Mouse (Mus musculus) lung, embryonic 16.5 days (tissue): ENCODE data around the gene Phgr1. TPM values are rescaled to one million over a fixed set of nuclear protein-coding genes. Genes with fewer than 3 reads are reported as not detected.

Source experiments
- ATAC-seq: fragments of 200-750 bp; cut with Nextera tagmentation; 2 replicates; pipeline ENCODE4 v1.8.0; 2017; ENCODE audit warnings: low read depth, mild to moderate bottlenecking, moderate library complexity
- H3K27ac ChIP-seq: fragments of 300-500 bp; sonication (generic); 2 replicates; pipeline ENCODE4 v1.5.1; 2014; ENCODE audit warnings: mild to moderate bottlenecking, control low read depth, low read length
- H3K27me3 ChIP-seq: fragments of 300-500 bp; sonication (generic); 2 replicates; pipeline ENCODE4 v1.6.1; 2014; ENCODE audit warnings: low read depth, low read length, mixed read lengths; ENCODE audit not compliant: control insufficient read depth, insufficient read depth
- H3K36me3 ChIP-seq: fragments of 300-500 bp; sonication (generic); 2 replicates; pipeline ENCODE4 v1.6.1; 2014; ENCODE audit warnings: low read length; ENCODE audit not compliant: control insufficient read depth, insufficient read depth
- H3K4me1 ChIP-seq: fragments of 300-500 bp; sonication (generic); replicated peaks from 2 replicates; pipeline ENCODE4 v1.6.1; 2014; ENCODE audit warnings: low read length, mixed read lengths; ENCODE audit not compliant: control insufficient read depth, insufficient read depth
- H3K4me2 ChIP-seq: fragments of 300-500 bp; sonication (generic); 2 replicates; pipeline ENCODE4 v1.6.1; 2014; ENCODE audit warnings: low read depth, low read length, control low read depth
- H3K4me3 ChIP-seq: fragments of 300-500 bp; sonication (generic); 2 replicates; pipeline ENCODE4 v1.5.1; 2014; ENCODE audit warnings: mild to moderate bottlenecking, low read length, control low read depth
- H3K9ac ChIP-seq: fragments of 300-500 bp; sonication (generic); 2 replicates; pipeline ENCODE4 v1.6.1; 2014; ENCODE audit warnings: low read length, control low read depth
- H3K9me3 ChIP-seq: fragments of 300-500 bp; sonication (generic); 2 replicates; pipeline ENCODE4 v1.6.1; 2016; ENCODE audit warnings: low read length; ENCODE audit not compliant: control insufficient read depth
- WGBS: fragments of 180-500 bp; shearing (Covaris S2); extraction: QIAGEN DNeasy Blood & Tissue Kit; methylation state at CpG from one replicate; pipeline ENCODE4 v1.1.7; 2014; 5-methylcytosine and 5-hydroxymethylcytosine counted together
- polyA plus RNA-seq: library from polyadenylated mRNA; unstranded; fragments of >200 nt; fragmentation: Nextera tagmentation; extraction: Ambion mirVana; gene quantifications from 2 replicates; pipeline ENCODE4 v1.2.1, GENCODE M21; 2015

The Phgr1 gene
- polyA plus RNA-seq, 1 experiment from 2014 or later: 0.31 TPM

GRCm38 (mm10) chr2:118730622-118730915 lies 42.0 kb upstream of the Phgr1 start:
- Histone ChIP-seq H3K9ac (no peak overlapping the region), H3K4me2 (no peak overlapping the region), H3K27ac (no peak overlapping the region), H3K4me1 (peaks cover 30% of the 10 kb centered on the region), H3K4me3 (no peak overlapping the region), H3K36me3 (no peaks in the 10 kb centered on the region), H3K9me3 (no peaks in the 10 kb centered on the region), H3K27me3 (peaks cover 13% of the 10 kb centered on the region)
- 7% methylated on average over 3 of the region's 3 CpGs for WGBS
- ATAC-seq: peak; percentile 35

DNA sequence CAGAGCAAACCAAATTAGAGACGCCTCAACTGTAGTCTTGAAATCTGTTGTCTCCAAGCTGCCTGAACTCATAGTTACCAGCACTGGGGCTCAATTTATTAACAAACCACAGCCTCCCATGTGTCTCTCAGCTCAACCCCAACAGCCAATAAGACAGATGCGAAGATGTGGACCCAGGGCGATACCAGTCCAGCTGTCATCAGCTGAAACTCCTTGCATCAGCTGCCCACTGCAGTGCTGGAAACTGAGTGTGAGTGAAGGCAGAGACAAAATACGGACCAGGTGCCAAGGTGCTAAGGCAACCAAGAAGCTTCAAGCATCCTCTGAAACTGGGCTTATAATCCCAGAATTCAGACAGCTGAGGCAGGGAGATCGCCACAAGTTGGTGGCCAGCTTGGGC lies 40.6 kb upstream of the Phgr1 start:
- H3K9me3 ChIP-seq: no peaks in the 10 kb centered on the region
- H3K36me3 ChIP-seq: no peaks in the 10 kb centered on the region
- H3K4me1 ChIP-seq: peaks cover 30% of the 10 kb centered on the region
- H3K9ac ChIP-seq: no peak overlapping the region
- H3K4me2 ChIP-seq: no peak overlapping the region
- no peak overlapping the region for H3K27ac ChIP-seq
- 80% methylated on average over 5 of the region's 5 CpGs for WGBS
- no peak for ATAC-seq
- H3K27me3 ChIP-seq: peaks cover 15% of the 10 kb centered on the region
- H3K4me3 ChIP-seq: no peak overlapping the region

GRCm38 (mm10) chr2:118733341-118733740 lies 39.2 kb upstream of the Phgr1 start:
- H3K9ac ChIP-seq: no peak overlapping the region
- ATAC-seq: no peak
- H3K9me3 ChIP-seq: no peaks in the 10 kb centered on the region
- peaks cover 15% of the 10 kb centered on the region for H3K27me3 ChIP-seq
- peaks cover 18% of the 10 kb centered on the region for H3K4me1 ChIP-seq
- 49% methylated on average over 5 of the region's 5 CpGs for WGBS
- no peak overlapping the region for H3K4me2 ChIP-seq
- no peaks in the 10 kb centered on the region for H3K36me3 ChIP-seq
- H3K27ac ChIP-seq: no peak overlapping the region
- no peak overlapping the region for H3K4me3 ChIP-seq

- peaks cover 7% of the 10 kb centered on the region for H3K4me1 ChIP-seq
- no peak for ATAC-seq
- no peaks in the 10 kb centered on the region for H3K36me3 ChIP-seq
- peaks cover 8% of the 10 kb centered on the region for H3K27me3 ChIP-seq
- H3K27ac ChIP-seq: no peak overlapping the region
- no peak overlapping the region for H3K9ac ChIP-seq
- no peak overlapping the region for H3K4me3 ChIP-seq
- WGBS: 39% methylated on average over 3 of the region's 3 CpGs
- H3K9me3 ChIP-seq: no peaks in the 10 kb centered on the region
- no peak overlapping the region for H3K4me2 ChIP-seq
Measured at GRCm38 (mm10) chr2:118740341-118740740, 32.2 kb upstream of the Phgr1 start.

- Histone ChIP-seq H3K4me1 (peaks cover 7% of the 10 kb centered on the region), H3K9me3 (no peaks in the 10 kb centered on the region), H3K4me2 (no peak overlapping the region), H3K27ac (no peak overlapping the region), H3K27me3 (peaks cover 6% of the 10 kb centered on the region), H3K9ac (no peak overlapping the region), H3K4me3 (no peak overlapping the region), H3K36me3 (no peaks in the 10 kb centered on the region)
- 56% methylated on average over 9 of the region's 9 CpGs for WGBS
- no peak for ATAC-seq
Measured at GRCm38 (mm10) chr2:118741183-118741582, 31.4 kb upstream of the Phgr1 start.

DNA sequence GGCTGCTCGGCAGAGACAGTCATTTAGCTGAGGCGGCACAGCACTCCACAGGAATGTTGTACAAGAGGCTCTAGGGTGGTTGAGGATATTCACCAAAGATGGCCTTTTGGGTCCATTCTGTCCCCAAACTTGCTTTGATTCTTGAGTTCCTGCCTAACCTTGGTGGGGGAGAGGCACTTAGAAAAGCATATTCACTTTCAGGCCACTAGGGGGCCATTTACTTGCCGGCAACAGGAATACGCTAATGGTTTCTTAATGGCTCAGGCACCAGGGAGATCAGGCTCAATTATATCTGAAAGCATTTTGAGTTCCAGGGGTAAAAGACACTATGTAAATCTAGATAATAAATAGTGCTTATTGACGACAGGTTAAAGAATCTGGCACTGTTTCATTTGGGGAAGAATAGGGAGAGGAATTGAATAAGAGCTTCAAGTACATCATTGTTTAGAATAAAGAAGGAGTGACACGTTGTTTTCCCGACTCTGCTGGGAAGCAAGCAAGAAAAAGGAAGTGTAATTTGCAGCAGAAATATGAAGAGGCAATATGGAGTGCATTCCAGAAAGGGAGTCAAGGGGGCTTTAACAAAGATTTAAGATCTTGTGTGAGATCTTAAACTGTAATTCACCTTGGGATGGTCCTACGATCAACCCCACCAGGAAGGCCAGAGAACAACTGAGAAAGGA lies 29.2 kb upstream of the Phgr1 start:
- WGBS: 21% methylated on average over 8 of the region's 8 CpGs
- Histone ChIP-seq H3K4me2 (no peak overlapping the region), H3K9ac (no peak overlapping the region), H3K27me3 (peaks cover 6% of the 10 kb centered on the region), H3K36me3 (no peaks in the 10 kb centered on the region), H3K27ac (no peak overlapping the region), H3K4me3 (no peak overlapping the region), H3K4me1 (peaks cover 17% of the 10 kb centered on the region), H3K9me3 (no peaks in the 10 kb centered on the region)
- ATAC-seq: no peak

DNA sequence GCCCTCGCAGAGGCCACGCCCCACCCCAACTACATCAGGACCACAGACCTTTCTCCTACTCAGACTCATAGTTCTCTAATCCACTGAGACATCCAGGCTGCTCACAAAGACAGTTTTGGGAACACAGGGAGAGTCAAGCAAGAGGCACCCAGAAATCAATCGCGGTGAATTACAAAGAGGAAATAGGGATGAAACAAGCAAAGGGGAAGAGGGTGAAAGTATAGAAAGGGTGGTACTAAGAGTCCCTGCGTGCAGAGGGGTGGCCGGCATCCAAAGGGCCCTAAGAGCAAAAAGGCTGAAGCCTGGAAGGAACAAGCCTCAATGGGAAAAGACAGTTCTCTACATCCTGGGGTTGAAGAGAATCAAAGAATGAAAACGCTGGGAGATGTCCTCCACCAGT lies 27.9 kb upstream of the Phgr1 start:
- H3K27ac ChIP-seq: no peak overlapping the region
- no peaks in the 10 kb centered on the region for H3K9me3 ChIP-seq
- H3K27me3 ChIP-seq: peaks cover 6% of the 10 kb centered on the region
- no peaks in the 10 kb centered on the region for H3K36me3 ChIP-seq
- H3K4me2 ChIP-seq: peak overlapping the region; percentile 77
- WGBS: 9% methylated on average over 7 of the region's 7 CpGs
- H3K4me3 ChIP-seq: no peak overlapping the region; the same call in 1 of the 2 replicates
- peak overlapping the region; percentile 84; the same call in 1 of the 2 replicates for H3K9ac ChIP-seq
- H3K4me1 ChIP-seq: peaks cover 20% of the 10 kb centered on the region
- ATAC-seq: no peak

GRCm38 (mm10) chr2:118745232-118745884 lies 27.2 kb upstream of the Phgr1 start, which contains the start of gene Inafm2:
Gene Inafm2 (plus strand): TSS chr2:118745758.
- no peaks in the 10 kb centered on the region for H3K9me3 ChIP-seq
- under 1% methylated on average over 44 of the region's 57 CpGs for WGBS
- H3K27me3 ChIP-seq: peaks cover 6% of the 10 kb centered on the region
- peak within 1 kb of the TSS; percentile 82 for H3K4me3 ChIP-seq
- peaks cover 27% of the 10 kb centered on the region for H3K4me1 ChIP-seq
- ATAC-seq: peak; percentile 95
- no peaks in the 10 kb centered on the region for H3K36me3 ChIP-seq
- peak within 1 kb of the TSS; percentile 77 for H3K4me2 ChIP-seq
- H3K9ac ChIP-seq: peak within 1 kb of the TSS; percentile 84
- H3K27ac ChIP-seq: peak within 1 kb of the TSS; percentile 40

DNA sequence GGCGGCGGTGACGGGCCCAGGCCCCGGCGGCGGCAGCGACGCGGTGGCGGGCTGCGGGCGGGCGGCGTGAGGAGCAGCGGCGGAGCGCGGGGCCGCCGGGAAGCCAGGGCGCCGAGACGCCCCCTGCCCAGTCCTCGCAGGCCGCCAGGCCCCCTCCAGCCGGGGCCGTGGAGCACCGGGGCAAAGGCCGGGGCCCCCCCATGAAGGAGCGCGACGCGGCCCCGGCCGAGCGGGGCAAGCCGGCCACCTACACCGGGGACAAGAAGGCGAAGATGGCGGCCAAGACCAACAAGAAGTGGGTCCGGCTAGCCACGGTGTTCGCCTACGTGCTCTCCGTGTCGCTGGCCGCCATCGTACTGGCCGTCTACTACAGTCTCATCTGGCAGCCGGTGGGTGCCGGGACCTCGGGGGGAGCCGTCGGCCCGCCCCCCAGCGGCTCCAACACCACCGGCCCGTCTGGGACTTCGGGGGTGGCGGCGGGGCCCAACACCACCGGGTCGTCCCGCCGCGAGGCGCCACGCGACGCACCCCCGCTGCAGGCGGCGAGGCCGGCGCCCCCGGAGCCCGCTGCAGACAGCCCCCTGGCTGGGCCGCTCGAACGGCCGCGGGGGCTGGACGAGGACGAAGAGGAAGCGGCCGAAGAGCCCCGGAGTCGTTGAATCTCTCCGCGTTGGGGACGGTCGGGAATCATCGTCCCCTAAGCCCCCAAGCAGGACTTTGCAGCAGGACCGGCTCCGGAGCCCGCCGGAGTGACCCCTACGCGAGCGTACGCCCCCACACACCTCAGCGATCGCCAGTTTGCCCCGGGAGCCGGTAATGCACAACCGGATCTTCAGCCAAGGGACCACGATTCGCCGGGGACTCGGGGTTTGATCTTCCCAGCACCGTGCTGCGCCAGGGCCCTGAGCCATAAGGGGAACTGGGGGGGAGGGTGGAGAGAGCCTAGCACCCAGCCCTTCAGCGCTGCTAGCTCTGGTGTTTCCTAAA lies 26.4 kb upstream of the Phgr1 start:
- Histone ChIP-seq H3K9me3 (no peaks in the 10 kb centered on the region), H3K27ac (peak overlapping the region; percentile 40), H3K27me3 (peaks cover 6% of the 10 kb centered on the region), H3K9ac (peak overlapping the region; percentile 84), H3K36me3 (no peaks in the 10 kb centered on the region), H3K4me2 (peak overlapping the region; percentile 77), H3K4me1 (peaks cover 31% of the 10 kb centered on the region), H3K4me3 (peak overlapping the region; percentile 82)
- under 1% methylated on average over 76 of the region's 113 CpGs for WGBS
- peak; percentile 45 for ATAC-seq
